Mouse (Mus musculus) lung, postnatal 0 days (tissue): Measurements from ENCODE around the gene Igfn1. TPM values are rescaled to one million over a fixed set of nuclear protein-coding genes. Genes with fewer than 3 reads are reported as not detected.

ENCODE experiments used
- ATAC-seq: fragments of 200-750 bp; cut with Nextera tagmentation; 2 replicates; pipeline ENCODE4 v1.8.0; 2017; ENCODE audit warnings: moderate library complexity
- DNase-seq: peaks from one replicate; pipeline ENCODE4 v3.0.0-alpha.2; 2016; ENCODE audit warnings: low spot score
- H3K27ac ChIP-seq: fragments of 300-500 bp; sonication (generic); 2 replicates; pipeline ENCODE4 v1.5.1; 2014; ENCODE audit warnings: antibody characterized with exemption, mild to moderate bottlenecking, low read length, mixed read lengths
- H3K27me3 ChIP-seq: fragments of 300-500 bp; sonication (generic); replicated peaks from 2 replicates; pipeline ENCODE4 v1.6.1; 2014; ENCODE audit warnings: low read length, mixed read lengths; ENCODE audit not compliant: insufficient read depth
- H3K36me3 ChIP-seq: fragments of 300-500 bp; sonication (generic); 2 replicates; pipeline ENCODE4 v1.6.1; 2014; ENCODE audit warnings: low read length, mixed read lengths; ENCODE audit not compliant: insufficient read depth
- H3K4me1 ChIP-seq: fragments of 300-500 bp; sonication (generic); 2 replicates; pipeline ENCODE4 v1.6.1; 2014; ENCODE audit warnings: antibody characterized with exemption, low read depth, low read length, mixed read lengths; ENCODE audit not compliant: insufficient read depth
- H3K4me2 ChIP-seq: fragments of 300-500 bp; sonication (generic); replicated peaks from 2 replicates; pipeline ENCODE4 v1.6.1; 2014; ENCODE audit warnings: low read depth, mild to moderate bottlenecking, low read length, moderate library complexity, mixed read lengths
- H3K4me3 ChIP-seq: fragments of 300-500 bp; sonication (generic); 2 replicates; pipeline ENCODE4 v1.5.1; 2014; ENCODE audit warnings: low read depth, low read length
- H3K9ac ChIP-seq: fragments of 300-500 bp; sonication (generic); replicated peaks from 2 replicates; pipeline ENCODE4 v1.6.1; 2014; ENCODE audit warnings: low read depth, mild to moderate bottlenecking
- H3K9me3 ChIP-seq: fragments of 300-500 bp; sonication (generic); 2 replicates; pipeline ENCODE4 v1.6.1; 2016; ENCODE audit warnings: low read length, mixed read lengths
- CTCF ChIP-seq: IDR thresholded peaks from 2 replicates; pipeline ENCODE4 v1.5.1; 2016; ENCODE audit warnings: antibody characterized with exemption, mild to moderate bottlenecking
- EP300 ChIP-seq: IDR thresholded peaks from 2 replicates; pipeline ENCODE4 v1.6.1; 2016; ENCODE audit warnings: antibody characterized with exemption, mild to moderate bottlenecking, control low read depth
- WGBS: fragments of 180-500 bp; shearing (Covaris S2); extraction: QIAGEN DNeasy Blood & Tissue Kit; methylation state at CpG from one replicate; pipeline ENCODE4 v1.1.7; 2014; 5-methylcytosine and 5-hydroxymethylcytosine counted together
- polyA plus RNA-seq: library from polyadenylated mRNA; unstranded; fragments of >200 nt; fragmentation: Nextera tagmentation; extraction: Ambion mirVana; gene quantifications from 2 replicates; pipeline ENCODE4 v1.2.1, GENCODE M21; 2015

Gene Igfn1
- polyA plus RNA-seq, 1 experiment from 2014 or later: not detected

DNA sequence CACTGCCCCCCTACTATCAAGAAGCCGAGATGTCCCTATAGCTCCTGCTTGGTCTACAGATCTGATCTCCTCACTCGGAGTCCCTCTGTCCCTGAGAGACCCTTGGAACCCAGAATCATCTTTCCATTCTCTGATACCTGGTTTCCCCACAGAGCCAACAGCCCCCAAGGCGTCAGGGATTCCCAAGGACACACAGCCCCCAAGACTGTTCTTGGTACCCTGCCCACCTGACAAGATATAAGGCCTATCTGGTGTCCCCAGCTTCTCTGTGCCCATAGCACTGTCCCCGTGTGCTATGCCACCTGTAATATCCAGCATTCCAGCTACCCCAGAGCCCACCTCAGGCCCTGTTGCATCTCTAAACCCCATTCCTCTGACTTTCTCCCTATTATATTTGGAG is 38.4 kb downstream of the Igfn1 start:
- WGBS: 68% methylated on average over 4 of the region's 4 CpGs
- Histone ChIP-seq H3K9ac (no peak overlapping the region), H3K4me1 (no peaks in the 10 kb centered on the region), H3K27ac (no peak overlapping the region), H3K36me3 (no peaks in the 10 kb centered on the region), H3K27me3 (no peaks in the 10 kb centered on the region), H3K9me3 (no peaks in the 10 kb centered on the region), H3K4me3 (no peak overlapping the region), H3K4me2 (no peak overlapping the region)
- DNase-seq (no peak), ATAC-seq (no peak)
- TF ChIP-seq CTCF (no peak), EP300 (no peak)

DNA sequence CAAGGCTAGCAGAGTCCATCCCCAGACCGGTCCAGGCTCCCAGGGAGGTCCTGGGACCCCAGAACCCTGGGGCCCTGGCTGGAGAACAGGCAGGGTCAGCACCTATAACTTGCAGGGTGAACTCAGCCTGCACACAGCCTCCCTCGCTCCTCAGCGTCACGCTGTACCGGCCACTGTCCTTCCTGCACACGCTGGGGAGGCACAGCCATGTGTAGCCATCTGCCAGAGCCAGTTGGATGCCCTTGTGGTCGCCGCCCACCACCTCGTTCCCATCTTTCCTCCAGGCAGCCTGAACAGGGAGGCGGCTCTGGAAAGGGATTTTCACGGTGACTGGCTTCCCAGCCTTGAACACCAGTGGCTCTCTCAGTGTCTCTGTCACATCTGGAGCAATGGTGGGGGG is 41.6 kb downstream of the Igfn1 start:
- H3K4me3 ChIP-seq: no peak overlapping the region
- no peaks in the 10 kb centered on the region for H3K4me1 ChIP-seq
- H3K9me3 ChIP-seq: no peaks in the 10 kb centered on the region
- H3K36me3 ChIP-seq: no peaks in the 10 kb centered on the region
- H3K9ac ChIP-seq: no peak overlapping the region
- H3K27ac ChIP-seq: no peak overlapping the region
- H3K4me2 ChIP-seq: no peak overlapping the region
- no peaks in the 10 kb centered on the region for H3K27me3 ChIP-seq
- ATAC-seq: no peak
- no peak for DNase-seq
- TF ChIP-seq EP300: no peak
- no peak for TF ChIP-seq CTCF
- WGBS: 67% methylated on average over 11 of the region's 11 CpGs

DNA sequence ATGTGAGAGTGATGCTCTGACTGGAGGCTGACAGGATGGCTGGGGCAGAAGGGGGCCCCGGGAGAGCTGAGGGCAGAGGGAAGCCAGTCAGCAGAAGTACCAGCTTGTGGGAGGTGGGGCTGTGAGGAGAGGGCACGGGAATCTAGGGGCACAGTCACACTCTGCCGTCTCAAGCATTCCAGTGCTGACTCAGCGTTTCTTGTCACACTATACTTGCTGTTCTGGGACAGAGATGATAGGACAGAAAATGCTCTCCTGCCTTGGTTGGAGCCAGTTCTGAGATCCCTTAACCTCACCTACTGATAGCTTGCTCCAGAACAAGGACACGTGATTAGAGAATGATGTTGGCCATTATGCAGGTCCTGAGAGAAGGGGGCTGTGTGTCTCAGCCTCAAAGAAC is 43.0 kb downstream of the Igfn1 start:
- no peak for TF ChIP-seq CTCF
- no peak for TF ChIP-seq EP300
- H3K4me1 ChIP-seq: no peaks in the 10 kb centered on the region
- no peak overlapping the region for H3K9ac ChIP-seq
- H3K36me3 ChIP-seq: no peaks in the 10 kb centered on the region
- DNase-seq: no peak
- no peak overlapping the region for H3K27ac ChIP-seq
- H3K4me2 ChIP-seq: no peak overlapping the region
- ATAC-seq: no peak
- H3K9me3 ChIP-seq: no peaks in the 10 kb centered on the region
- no peaks in the 10 kb centered on the region for H3K27me3 ChIP-seq
- 55% methylated on average over 5 of the region's 5 CpGs for WGBS
- H3K4me3 ChIP-seq: no peak overlapping the region

DNA sequence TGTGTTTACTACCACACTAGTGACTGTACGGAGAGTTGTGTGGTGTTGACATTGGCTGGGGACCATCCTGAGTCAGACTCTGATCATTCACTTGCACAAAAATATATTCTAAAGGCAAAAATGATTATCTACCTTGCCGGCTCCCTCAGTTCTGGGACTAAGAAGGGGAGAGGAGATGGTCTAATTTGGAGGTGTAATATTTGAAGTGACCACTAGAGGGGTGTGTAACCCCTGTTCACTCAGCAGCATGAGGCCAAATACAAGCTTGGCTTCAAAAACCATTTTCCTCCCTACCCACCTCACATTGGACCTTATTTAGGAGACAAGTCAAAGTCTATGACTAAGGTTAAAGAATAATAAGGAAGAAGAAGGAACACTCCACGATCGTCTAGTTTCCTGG is 47.7 kb downstream of the Igfn1 start:
- ATAC-seq (no peak), DNase-seq (peak; percentile 62)
- Histone ChIP-seq H3K4me2 (no peak overlapping the region), H3K4me3 (no peak overlapping the region), H3K9ac (no peak overlapping the region), H3K9me3 (no peaks in the 10 kb centered on the region), H3K27me3 (no peaks in the 10 kb centered on the region), H3K27ac (no peak overlapping the region), H3K36me3 (no peaks in the 10 kb centered on the region), H3K4me1 (no peaks in the 10 kb centered on the region)
- 42% methylated on average over 4 of the region's 4 CpGs for WGBS
- no peak for TF ChIP-seq EP300
- peak; percentile 84 for TF ChIP-seq CTCF

DNA sequence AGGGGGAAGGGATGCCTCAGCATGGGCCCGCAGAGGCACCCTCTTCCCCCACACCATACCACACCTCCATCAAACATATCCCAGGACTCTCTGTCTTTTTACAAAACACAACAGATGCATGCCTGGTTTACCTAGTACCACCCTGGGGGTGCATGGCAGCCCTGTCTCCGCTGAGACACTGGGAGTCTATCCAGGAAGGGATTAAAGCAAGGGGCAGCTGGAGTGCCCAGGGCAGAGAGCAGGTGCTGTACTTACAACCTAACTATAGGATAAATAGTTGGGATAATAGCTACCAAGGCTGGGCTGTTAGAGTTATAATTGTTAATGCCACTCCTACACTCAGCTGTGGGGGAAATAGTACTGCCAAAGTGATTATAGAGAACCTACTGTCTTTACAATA is 57.3 kb downstream of the Igfn1 start:
- no peak overlapping the region for H3K27ac ChIP-seq
- TF ChIP-seq EP300 (no peak), CTCF (no peak)
- 52% methylated on average over 2 of the region's 2 CpGs for WGBS
- peaks cover 7% of the 10 kb centered on the region; the same call in 1 of the 2 replicates for H3K27me3 ChIP-seq
- no peak overlapping the region for H3K4me2 ChIP-seq
- DNase-seq (no peak), ATAC-seq (no peak)
- H3K4me1 ChIP-seq: no peaks in the 10 kb centered on the region
- no peaks in the 10 kb centered on the region for H3K36me3 ChIP-seq
- no peak overlapping the region for H3K9ac ChIP-seq
- H3K9me3 ChIP-seq: no peaks in the 10 kb centered on the region
- no peak overlapping the region for H3K4me3 ChIP-seq

DNA sequence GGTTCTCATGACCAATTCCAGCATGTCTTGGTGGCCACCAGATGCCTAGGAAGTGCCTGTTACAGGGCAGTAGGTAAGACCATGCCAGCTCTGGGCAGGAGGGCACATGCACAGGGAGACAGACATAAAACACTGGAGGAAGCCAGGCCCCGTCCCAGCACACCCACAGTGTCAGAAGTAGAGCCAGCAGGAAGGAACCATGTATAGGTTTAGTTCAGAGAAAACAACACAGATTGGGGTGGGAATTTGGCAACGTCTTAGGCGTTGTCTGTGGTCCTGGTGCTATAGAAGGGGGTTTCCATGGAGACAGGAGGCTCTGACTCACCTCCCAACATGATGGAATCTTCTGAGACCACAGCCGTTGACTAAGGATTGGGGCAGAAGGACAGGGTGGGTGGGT is 59.9 kb downstream of the Igfn1 start:
- H3K4me3 ChIP-seq: no peak overlapping the region
- no peak overlapping the region for H3K27ac ChIP-seq
- no peak overlapping the region for H3K4me2 ChIP-seq
- WGBS: 56% methylated on average over 4 of the region's 4 CpGs
- no peak overlapping the region for H3K9ac ChIP-seq
- ATAC-seq: no peak
- no peaks in the 10 kb centered on the region for H3K9me3 ChIP-seq
- peaks cover 8% of the 10 kb centered on the region; the same call in 1 of the 2 replicates for H3K27me3 ChIP-seq
- no peak for DNase-seq
- H3K36me3 ChIP-seq: no peaks in the 10 kb centered on the region
- no peaks in the 10 kb centered on the region for H3K4me1 ChIP-seq
- no peak for TF ChIP-seq CTCF
- no peak for TF ChIP-seq EP300

DNA sequence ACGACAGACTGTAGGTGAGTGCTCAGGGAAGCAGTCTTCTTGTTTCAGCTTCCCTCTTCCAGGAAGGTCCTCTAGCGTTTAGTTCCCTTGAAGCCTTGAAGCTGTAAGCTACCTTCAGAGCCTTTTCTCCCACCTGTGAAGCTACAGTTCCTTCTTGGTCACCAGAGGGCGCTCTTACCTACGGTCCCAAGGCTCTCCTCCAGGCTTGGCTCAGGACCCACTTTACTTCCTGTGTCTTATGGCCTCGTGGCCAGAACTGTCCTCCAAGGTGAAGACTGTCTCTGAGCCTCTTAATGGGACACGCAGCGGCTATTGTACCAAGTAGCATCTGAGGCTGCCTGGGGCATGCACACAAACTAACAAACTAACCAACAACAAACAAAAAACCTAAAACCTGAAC is 60.4 kb downstream of the Igfn1 start:
- 12% methylated on average over 7 of the region's 7 CpGs for WGBS
- no peak overlapping the region for H3K4me2 ChIP-seq
- H3K4me3 ChIP-seq: no peak overlapping the region
- no peak overlapping the region for H3K27ac ChIP-seq
- no peak for ATAC-seq
- no peaks in the 10 kb centered on the region for H3K9me3 ChIP-seq
- peaks cover 8% of the 10 kb centered on the region; the same call in 1 of the 2 replicates for H3K27me3 ChIP-seq
- H3K4me1 ChIP-seq: no peaks in the 10 kb centered on the region
- H3K36me3 ChIP-seq: no peaks in the 10 kb centered on the region
- H3K9ac ChIP-seq: no peak overlapping the region
- TF ChIP-seq CTCF (peak; percentile 79), EP300 (no peak)
- peak; percentile 83 for DNase-seq
